Mouse (Mus musculus) left cerebral cortex, adult 18-20 months (tissue): Measurements from ENCODE around the gene Haus5. TPM values are rescaled to one million over a fixed set of nuclear protein-coding genes. Genes with fewer than 3 reads are reported as not detected.
A peak's percentile ranks its signal among the peaks of the same experiment; 100 is the strongest.

ENCODE experiments used
- DNase-seq, 2 experiments: peaks; one replicate each; pipeline ENCODE4 v3.0.0; 2021 to 2022; ENCODE audit warnings: low spot score in 2 of 2, mixed read lengths in 1 of 2
- long read RNA-seq, 2 experiments: library from polyadenylated mRNA; stranded (forward); transcript quantifications; one replicate each; pipeline ENCODE4 v2.0.0; 2021
- total RNA-seq, 2 experiments: library from RNA; stranded (reverse); gene quantifications; 2 replicates each; pipeline ENCODE4 v1.2.3; 2021

Haus5 gene
- 1 to 10 TPM; 5.2 to 7.6 TPM for total RNA-seq
- long read RNA-seq, experiment 1, partial matches to known transcripts: 0 of 7 reads
- long read RNA-seq, experiment 1, other reads (novel, unspliced or antisense): 4 of 7 reads
- long read RNA-seq, experiment 2, partial matches to known transcripts: 1 of 10 reads
- long read RNA-seq, experiment 2, other reads (novel, unspliced or antisense): 5 of 10 reads

GRCm38 (mm10) chr7:30664529-30665200, at the start of gene Haus5:
TSS of gene Haus5 (minus strand) at chr7:30664994.
- DNase-seq: peak; percentile 92 to 94

- DNase-seq: no peak
Observed at GRCm38 (mm10) chr7:30711942-30712341, 47.1 kb upstream of the Haus5 start, which contains the start of gene Atp4a. TSS of gene Atp4a (plus strand) at chr7:30712209.

DNA sequence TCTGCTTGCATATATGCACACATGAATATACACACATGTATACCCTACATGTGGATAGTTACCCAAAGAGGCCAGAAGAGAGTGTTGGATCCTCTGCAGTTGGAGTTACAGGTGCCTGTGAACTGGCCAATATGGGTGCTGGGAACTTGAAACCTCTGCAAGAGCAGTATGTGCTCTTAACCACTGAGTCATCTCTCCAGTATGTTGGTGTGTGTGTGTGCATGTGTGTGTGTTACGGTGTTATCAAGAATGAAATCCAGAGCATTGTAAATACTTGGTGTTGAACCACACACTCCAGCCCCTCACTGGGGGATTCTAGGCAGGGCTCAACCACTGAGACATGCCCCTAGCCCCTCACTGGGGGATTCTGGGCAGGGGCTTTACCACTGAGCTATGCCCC, 42.6 kb upstream of the Haus5 start:
- no peak for DNase-seq

- no peak for DNase-seq
Observed at GRCm38 (mm10) chr7:30706214-30706882, 41.6 kb upstream of the Haus5 start.

- no peak for DNase-seq
Observed at GRCm38 (mm10) chr7:30698589-30698988, 33.8 kb upstream of the Haus5 start, which contains the start of gene 2200002J24Rik. TSS of gene 2200002J24Rik (plus strand) at chr7:30698926.

- DNase-seq: no peak
Observed at GRCm38 (mm10) chr7:30698101-30698500, 33.3 kb upstream of the Haus5 start.

- DNase-seq: no peak
Observed at GRCm38 (mm10) chr7:30688325-30688724, 23.5 kb upstream of the Haus5 start.

DNA sequence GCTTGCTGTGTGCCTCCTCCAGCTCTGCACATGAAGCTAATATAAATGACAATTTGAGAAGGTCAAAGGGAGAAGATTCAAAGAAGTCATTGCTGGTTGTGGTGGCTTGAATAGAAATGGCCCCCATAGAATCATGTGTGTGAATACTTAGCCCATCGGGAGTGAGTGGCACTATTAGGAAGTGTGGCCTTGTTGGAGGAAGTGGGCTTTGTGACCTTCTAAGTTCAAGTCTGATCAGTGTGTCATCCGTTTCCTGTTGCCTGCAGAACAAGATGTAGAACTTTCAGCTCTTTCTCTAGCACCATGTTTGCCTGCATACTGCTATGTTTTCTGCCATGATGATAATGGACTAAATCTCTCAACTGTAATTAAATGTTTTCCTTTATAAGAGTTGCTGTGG, 18.6 kb upstream of the Haus5 start:
- no peak for DNase-seq

GRCm38 (mm10) chr7:30681897-30682296, 17.1 kb upstream of the Haus5 start:
- no peak for DNase-seq

- no peak for DNase-seq
Observed at GRCm38 (mm10) chr7:30678263-30678975, 13.6 kb upstream of the Haus5 start.

GRCm38 (mm10) chr7:30671480-30671879, 6.7 kb upstream of the Haus5 start, which contains the start of gene Pmis2:
TSS of gene Pmis2 (minus strand) at chr7:30671605.
- DNase-seq: no peak

- DNase-seq: no peak
Observed at GRCm38 (mm10) chr7:30669229-30669628, 4.4 kb upstream of the Haus5 start.

DNA sequence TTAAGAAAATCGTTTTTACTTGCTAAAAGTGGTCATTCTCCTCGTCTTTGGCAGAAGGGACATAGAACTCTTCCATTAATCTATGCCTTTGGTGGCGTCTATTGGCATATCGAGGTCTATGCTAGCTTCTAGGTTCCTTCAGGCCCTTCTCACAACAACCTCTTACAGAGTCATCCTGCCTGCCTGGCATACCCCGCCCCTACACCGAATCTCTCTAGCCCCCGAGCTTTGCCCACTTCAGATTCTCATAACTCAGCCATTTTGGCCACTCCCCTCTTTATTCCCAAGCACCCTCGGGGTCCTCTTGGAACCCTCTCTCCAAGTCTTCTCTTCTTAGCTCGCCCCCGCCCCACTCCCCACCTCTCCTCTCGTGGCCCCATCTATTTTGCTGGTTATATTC, 527 bp upstream of the Haus5 start:
- DNase-seq: no peak

GRCm38 (mm10) chr7:30649591-30650540, 14.9 kb downstream of the Haus5 start, which contains the start of gene Rbm42:
TSS of gene Rbm42 (minus strand) at chr7:30650317.
- peak; percentile 99 for DNase-seq

- no peak for DNase-seq
Observed at GRCm38 (mm10) chr7:30639083-30639482, 25.7 kb downstream of the Haus5 start.

GRCm38 (mm10) chr7:30636395-30636794, 28.4 kb downstream of the Haus5 start:
- DNase-seq: no peak

- no peak for DNase-seq
Observed at GRCm38 (mm10) chr7:30635752-30636151, 29.0 kb downstream of the Haus5 start, which contains the start of gene Etv2. TSS of gene Etv2 (minus strand) at chr7:30635852.

- DNase-seq: peak in 1 of 2 experiments; percentile 23
Observed at GRCm38 (mm10) chr7:30634621-30635020, 30.2 kb downstream of the Haus5 start.

DNA sequence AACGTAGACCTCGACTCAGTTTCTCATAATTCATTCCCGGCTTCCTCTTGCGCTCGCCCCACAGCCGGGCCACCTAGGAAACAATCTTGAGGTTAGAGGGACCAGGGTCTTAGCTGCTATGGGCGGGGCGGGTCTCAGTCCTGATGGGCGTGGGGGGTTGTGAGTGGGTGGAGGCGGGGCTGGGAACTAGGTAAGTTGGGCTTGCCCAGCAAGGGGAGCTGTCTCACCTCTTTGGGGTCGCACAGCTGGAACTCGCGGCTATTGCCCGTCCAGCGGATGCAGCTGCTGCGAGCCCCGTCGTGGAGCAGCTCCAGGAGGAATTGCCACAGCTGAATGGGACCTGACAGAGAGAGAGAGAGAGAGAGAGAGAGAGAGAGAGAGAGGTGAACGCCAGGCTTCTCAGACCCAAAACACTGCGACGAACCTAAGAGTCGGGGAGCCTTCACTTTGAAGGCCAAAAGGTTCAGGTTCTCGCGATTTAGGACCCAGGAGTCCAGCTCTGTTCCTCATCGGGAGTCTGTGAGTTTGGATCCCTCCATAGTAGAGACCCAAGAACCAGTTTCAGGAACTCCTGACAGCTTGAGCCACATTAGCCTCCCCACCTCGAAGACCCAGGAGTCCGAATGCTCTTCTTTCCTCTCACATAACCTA, 30.9 kb downstream of the Haus5 start:
- DNase-seq: no peak

- no peak for DNase-seq
Observed at GRCm38 (mm10) chr7:30629013-30629412, 35.8 kb downstream of the Haus5 start.
